Mouse (Mus musculus): Measurements from ENCODE around the gene Sco2.

The Sco2 gene

DNA sequence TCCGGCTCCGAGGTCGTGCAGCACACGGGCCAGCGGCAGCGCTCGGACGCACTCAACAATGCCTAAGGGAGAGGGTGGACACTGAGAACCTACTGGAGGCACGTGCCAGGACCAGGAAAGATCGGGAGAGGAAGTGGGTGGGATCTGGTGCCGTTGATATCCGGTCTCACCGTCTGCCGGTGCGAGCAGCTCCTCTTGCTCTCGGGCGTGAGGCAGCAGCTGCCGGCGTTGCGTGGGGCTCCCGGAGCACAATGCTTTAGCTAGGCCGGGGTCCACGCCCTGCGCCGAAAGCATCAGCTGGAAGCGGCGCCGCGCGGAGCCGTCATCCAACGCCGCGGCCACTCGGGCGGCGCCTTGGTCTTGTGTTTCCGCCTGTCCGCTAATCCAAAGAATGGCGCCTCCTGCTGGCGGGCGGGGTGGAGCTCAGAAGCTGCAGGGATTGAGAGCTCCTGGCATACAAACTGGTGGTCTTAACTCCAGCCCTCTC lies at the start of gene Sco2:
TSS of gene Sco2 (minus strand) at position 85 of the 487 bp plus-strand sequence.
- DNase-seq: peak; percentile 87 to 94

DNA sequence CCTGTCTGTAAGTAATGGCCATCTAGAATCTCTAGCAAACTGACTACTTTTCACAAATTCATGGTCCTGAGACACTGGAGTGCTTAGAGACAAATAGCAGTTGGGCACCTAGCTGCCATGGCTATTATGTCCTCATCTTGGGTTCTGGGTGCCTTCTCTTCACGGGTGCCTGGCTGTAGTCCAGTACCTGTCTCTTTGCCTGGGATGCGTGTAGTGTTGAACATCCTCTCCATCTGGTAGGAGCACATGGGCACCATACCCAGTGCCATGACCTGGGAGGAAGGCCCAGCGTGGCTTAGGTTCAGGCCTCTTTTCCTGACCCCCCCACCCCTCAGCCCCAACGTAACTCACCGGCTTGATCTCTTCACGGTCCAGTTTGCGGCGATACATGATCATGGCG lies 48.3 kb upstream of the Sco2 start:
- no peak for DNase-seq

DNA sequence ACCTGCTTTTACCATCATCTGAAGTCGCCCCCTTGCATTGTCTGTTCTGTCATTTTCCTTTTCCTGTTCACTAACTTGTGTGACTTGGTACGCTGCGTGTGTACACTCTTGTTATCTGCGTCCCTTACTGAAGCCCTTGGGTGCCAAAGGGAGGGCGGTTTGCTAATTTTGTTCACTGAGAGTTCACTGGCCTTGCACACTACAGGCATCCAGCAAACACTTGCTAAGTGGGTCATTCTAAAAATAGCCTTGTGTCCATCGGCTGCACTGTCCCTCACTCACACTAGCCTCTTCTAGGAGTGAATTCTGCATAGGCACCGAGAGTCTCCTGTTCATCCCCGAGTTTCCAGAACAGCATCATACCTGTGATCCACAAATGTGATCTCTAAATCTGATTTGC lies 41.6 kb upstream of the Sco2 start:
- DNase-seq: no peak

DNA sequence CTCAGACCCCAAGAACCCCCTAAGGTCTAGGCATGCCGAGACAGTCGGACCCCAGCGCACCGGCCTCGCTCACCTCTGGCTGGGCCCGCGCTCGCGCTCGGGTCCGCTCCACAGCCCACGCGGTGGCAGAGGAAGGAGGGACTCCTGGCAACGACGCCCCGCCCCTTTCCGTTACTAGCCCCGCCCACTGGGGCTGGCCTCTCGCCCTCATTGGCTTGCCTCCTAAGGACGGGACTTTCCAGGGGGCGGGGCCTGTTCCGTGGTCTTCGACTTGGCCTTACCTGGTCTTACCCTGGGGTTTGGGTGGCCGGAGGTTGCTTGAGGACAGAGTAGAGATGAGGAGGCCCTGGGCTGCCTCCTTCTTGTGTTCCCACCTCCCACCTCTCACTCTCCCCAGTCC lies 36.5 kb upstream of the Sco2 start, which contains the start of gene Syce3:
TSS of gene Syce3 (minus strand) at position 386 of the 400 bp plus-strand sequence.
- DNase-seq: no peak

DNA sequence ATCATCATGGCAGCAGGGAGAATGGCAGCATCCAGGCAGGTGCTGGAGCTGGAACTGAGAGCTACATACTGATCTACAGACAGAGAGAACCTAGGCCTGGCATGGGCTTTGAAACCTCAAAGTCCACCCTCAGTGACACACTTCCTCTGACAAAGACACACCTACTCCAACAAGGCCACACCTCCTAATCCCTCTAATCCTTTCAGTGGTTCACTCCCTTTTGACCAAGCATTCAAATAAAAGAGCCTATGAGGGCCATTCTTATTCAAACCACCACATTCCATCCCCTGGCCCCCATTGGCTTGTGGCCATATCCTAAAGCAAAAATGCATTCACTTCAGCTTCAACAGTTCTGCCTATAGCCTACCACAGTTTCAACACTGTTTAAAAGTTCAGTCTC lies 33.0 kb upstream of the Sco2 start:
- DNase-seq: no peak

DNA sequence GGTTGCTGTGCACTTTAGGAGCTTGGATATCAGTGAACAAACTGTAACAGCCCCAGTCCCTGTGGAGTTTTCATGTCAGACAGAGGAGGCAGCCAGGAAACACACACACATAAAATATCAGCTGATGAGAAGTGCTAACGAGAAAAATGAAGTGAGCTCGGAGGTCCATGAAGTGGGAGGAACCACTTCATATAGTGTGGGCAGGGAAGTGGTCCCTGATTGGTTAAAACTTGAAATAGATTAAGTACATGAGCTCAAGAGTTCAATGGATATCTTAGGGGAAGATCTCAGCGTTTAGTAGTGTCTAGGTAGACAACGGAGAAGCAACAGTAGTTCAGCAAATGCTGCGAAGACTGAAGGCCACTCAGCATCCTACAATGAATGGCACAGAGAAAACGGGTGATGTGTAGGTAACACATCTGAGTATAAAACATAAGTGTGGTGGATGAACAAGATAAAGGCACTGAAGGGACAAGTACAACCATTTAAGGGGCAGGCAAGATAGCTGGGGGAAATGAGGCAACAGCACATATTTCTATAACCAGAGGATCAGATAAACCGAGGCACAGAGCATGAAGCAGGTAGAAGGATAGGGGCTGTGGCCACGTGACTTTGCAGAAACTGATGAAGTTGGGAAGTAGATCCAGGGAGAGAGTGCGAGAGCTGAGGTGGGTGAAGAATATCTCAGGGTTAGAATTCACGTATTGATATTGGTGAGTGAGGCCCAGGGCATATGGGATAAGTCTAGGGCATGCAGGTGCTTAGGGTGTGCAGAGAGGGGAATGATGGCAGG lies 31.4 kb upstream of the Sco2 start:
- DNase-seq: no peak

DNA sequence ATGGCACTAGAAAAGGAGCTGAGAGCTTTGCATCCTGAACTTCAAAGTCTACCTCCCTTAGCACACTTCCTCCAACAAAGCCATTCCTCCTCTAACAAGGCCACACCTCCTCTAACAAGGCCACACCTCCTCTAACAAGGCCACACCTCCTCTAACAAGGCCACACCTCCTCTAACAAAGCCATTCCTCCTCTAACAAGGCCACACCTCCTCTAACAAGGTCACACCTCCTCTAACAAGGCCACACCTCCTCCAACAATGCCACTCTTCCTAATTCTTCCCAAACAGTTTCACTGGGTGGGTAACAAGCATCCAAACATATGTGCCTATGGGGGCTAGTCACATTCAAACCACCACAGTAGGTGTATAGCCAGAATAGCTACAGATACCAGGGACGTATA lies 28.8 kb upstream of the Sco2 start:
- DNase-seq: no peak

DNA sequence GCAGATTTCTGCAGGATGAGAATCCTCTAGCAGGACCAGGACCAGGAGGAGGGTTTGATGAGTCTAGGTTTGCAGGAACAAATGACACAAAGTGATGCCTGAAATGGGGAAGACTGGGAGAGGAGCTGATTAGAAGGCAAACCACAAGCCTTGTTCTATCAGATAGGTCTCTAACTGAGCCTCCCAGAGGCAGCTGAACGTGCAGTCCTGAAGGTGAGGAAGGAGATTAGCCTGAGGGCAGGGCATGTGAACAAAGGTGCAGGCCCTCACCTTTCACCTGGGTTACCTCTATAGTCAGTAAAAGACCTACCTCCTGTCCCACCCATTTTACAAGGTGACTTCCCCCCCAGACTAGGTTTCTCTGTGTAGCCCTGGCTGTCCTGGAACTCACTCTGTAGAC lies 26.1 kb upstream of the Sco2 start:
- no peak for DNase-seq

DNA sequence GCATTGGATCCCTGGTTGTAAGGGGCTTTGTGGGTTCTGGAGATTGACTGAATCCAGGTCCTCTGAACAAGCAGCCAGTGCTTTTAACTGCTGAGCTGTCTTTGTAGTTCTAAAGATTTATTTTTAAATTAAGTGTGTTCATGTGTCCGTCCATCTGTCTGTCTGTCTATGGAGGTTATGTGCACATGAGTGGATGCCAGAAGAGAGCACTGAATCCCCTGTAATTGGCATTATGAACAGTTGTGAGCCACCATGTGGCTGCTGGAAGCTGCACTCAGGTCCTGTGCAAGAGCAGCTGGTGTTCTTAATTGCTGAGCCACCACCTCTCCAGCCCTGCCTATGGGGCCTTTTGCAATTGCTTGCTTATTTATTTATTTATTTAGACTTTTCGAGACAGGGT lies 24.5 kb upstream of the Sco2 start:
- DNase-seq: no peak

DNA sequence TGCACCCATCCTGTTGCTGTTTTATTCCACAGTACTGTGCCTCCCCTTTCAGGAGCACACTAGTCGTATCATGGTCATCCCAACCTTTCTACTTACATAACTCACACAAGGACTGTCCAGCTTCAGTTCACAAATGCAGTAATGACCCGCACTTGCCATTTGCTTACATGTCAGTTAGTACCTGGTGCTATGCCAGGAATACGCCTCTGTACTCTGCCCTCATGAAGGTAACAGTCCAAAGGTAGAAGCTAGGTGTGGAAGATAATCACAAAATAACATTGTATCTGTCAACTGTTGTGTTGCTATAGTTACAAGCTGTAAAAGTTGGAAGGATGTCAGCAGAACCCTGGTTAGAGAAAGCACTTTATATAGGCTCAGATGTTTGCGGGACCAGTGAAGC lies 23.2 kb upstream of the Sco2 start:
- no peak for DNase-seq

DNA sequence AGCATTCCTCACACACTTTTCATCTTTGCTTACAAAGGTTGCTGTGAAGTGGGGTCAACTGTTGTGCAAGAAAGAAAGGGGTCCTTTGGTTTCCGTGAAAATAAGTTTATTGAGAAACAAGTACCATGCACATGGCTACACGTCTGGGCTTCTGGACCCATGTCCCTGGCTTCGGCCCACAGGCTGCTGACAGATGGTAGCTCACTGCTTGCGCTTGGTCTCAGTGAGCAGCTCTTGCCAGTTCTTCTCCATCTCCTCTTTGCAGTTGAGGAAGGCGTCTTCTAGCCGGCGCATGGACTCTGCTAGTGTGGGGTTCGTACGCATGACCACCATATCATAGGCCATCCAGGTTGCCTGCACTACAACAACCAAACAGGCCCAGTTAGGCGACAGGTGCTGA lies 16.4 kb upstream of the Sco2 start:
- no peak for DNase-seq

DNA sequence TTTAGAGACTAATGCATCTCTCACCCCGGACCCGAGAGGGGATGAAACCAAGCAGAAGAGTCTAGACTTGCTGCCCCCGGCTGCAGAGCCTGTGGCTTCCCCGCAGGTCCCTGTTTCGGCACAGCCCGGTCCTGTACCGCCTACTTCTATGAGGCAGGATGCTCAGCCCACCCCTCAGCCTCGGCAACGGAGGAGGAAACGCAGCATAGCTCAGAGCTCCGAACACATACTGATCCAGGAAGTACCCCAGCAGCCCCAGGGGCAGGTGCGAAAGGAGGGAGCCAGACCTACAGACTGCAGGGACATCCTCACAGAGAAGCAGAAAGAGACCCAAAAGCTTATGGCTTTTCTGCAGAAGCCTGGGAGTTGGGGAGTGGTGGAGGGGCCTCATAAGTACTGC lies 13.5 kb upstream of the Sco2 start:
- peak; percentile 57 to 72 for DNase-seq

DNA sequence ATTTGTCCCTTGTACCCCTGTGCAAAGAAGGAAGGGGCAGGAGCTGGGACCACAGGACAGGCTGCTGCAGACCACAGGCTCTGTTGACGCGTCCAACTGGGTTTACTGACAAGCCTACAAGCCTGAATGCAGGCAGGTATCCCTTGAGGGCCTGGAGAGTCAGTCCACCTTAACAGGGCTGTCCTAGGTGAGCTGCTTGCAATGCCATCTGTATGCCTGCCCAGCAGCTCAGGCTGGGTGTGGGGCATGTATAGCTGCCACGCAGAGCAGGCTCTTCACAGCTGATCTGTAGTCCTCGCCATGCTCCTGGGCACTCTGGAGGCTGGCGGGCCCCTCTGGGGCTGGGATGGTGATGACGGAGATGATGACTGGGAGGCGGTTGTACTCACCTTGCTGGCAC lies 11.0 kb upstream of the Sco2 start, which contains the start of gene Klhdc7b:
TSS of gene Klhdc7b (plus strand) at position 301 of the 400 bp plus-strand sequence.
- DNase-seq: no peak

DNA sequence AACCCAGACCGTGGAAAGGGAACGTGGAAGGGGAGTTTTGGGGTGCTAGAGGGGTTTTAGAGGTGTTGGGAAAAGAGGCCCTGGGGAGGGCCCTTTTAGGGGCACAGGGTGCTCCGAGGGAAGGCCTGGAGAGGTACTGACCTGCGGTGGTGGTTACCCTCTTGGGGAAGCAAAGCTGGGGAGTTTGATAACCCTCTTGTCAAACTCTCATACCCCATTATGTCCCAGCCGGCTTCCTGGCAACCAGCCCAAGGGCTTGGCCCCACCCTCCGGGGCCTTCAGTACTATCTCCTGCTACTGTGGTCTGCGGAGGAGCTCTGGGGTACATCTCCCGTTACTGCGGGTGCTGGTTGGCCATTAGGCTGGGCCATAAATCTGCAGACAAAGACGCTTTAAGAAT lies 5.8 kb upstream of the Sco2 start:
- peak; percentile 49 to 58 for DNase-seq

DNA sequence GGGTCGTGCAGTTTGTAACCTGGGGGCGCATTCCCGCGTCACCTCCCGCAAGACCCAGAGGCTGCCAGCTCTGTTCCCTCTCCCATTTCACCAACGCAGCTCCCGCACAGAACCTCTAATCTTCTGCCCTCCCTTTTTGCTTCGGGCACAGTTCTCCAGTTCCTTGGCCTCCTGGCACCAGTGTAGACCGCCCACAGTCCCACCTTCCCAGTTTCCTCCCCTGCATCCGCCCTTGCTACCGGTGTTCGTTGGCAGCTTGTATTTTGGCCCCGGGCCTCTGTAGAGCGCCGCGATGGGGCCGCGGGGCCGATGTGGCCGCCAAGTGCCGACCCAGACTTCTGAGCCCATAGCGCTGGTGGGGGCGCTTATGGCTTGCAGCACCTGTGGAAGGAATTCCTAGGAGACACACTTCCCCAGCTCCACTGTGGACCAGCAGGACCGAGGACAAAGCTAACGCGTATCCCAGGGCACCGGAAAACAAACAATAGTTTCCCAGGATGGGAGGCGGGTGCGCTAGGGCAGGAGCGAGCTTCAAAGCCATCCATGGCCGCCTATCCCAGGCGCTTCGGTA lies 5.3 kb upstream of the Sco2 start, which contains the start of gene Odf3b:
TSS of gene Odf3b (minus strand) at position 452 of the 571 bp plus-strand sequence.
- DNase-seq: peak; percentile 55 to 62

DNA sequence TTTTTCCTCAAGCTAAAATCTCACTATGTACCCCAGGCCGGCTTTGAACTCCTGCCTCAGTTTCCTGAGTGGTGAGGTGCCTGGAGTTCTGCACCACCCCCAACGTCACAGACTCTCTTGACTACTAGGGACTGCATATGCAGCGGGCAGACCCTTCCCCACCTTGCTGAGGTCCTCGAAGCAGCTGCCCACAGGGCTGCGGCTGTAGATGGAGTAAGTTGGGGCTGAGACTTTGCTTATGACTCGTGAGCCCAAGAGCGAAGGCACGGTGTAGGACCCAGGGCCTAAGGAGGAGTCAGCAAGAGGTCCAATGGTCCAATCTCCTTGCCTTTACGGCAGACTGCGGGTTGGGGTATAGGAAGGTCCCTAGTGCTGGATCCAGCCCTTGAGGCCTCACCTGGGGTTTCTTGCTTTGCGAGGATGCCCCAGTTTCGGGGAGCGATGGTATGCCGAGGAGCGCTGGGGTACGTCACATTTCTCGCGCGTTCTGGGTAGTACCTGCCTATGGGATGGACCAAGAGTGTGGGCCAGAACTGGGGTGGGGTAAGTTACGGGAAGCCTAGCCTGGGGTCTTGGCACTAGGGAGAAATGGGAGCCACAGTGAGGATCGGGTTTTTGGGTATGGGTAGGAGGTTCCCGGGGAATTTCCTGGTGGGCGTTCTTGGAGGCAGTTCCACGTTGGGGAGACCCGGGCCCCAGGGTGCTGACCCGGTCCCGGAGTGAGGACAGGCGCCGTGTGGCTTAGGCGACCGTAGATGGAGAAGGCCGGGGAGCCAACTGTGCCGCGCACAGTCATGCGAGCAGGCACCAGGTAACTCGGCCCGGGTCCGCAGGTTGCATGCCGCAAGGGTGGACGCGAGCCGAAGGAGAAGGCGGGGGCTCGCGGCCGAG lies 4.5 kb upstream of the Sco2 start:
- no peak for DNase-seq

DNA sequence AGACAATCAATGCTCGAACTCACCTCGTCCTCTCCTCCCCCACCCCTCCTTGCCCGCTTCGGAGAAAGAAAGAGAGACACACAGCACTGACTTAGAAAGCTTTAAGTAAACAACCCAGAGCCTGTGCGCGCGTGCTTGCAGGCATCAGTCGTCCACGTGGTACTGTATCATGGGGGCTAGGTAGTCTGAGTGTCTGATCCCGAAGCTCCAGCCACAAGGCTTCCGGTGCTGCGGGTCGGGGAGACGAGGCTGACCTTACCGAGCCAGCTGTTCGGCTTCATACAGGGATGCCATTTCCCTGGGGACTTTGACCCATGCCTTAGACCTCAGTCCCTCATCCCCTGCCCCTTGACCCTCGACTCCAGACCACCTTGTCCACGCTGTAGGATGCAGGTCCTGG lies 3.7 kb upstream of the Sco2 start:
- peak in 1 of 2 experiments; percentile 12 for DNase-seq

DNA sequence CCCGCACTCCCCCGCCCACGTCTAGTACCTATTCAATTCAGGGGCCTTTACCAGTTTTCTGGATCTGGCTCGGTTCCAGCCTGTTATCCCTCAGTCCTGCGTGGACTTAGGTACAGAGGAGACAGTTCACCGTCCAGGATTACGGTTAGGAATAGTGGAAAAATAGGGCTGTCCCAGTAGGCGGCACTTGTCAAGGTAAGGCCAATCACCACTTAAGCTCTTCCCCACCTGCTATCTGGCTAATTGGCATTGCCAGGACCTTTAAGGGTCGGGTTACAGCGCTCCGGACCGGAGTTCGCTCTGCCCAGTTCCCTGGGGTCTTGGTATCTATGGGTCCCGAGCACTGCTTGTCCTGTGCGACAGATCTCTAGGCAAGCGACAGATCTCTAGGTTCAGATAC lies 3.3 kb upstream of the Sco2 start, which contains the start of gene Tymp:
TSS of gene Tymp (minus strand) at position 83 of the 400 bp plus-strand sequence.
- DNase-seq: no peak

DNA sequence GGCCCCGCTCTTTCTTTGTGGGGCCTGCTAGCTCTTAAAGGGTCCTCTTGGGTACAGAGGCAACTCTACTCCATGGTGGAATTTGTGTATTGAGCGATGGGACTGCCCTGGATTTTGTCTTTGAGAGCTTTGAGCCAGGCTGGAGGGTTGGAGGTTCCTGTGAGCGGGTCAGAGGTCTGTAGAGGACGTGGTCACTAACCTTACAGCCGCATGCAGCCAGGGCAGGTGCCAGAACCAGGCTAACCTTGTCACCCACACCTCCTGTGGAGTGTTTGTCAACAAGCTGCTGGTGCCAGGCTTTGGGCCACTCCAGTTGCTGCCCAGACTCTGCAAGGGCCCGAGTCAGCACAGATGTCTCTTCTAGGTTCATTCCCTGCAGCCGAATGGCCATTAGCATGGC lies 2.4 kb upstream of the Sco2 start:
- DNase-seq: no peak

DNA sequence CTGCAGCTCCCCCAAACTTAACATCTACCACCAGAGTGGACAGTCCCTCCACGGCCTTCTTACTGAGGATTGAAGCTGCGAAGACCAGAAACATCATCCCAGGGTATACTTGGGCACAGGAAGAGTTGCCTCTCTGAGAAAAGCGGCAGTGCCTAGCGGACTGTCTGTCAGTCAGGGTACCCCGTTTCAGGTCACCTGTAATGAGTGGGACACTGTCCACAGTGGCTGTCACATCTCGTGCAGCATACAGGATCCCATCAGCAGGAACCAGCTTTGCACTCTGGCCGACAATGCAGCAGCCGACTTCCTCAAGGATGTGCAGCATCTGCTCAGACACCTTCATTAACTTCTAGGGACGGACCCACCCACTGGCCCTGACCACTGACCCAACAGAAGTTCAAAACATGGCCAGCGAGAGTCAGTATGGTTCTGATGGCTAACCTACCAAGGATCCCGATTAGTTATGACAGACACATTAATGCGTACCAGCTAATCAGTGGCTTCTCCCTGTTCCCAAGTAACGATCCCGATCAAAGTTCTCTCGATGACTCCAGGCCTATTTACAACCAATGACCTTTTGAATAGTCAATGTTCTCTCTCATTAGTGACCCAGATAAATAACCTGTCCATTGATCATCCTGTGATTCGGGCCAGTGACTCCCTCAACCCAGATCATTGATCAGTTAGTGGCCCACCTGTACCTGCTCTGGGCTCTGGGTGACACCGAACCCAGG lies 1.3 kb upstream of the Sco2 start:
- no peak for DNase-seq

DNA sequence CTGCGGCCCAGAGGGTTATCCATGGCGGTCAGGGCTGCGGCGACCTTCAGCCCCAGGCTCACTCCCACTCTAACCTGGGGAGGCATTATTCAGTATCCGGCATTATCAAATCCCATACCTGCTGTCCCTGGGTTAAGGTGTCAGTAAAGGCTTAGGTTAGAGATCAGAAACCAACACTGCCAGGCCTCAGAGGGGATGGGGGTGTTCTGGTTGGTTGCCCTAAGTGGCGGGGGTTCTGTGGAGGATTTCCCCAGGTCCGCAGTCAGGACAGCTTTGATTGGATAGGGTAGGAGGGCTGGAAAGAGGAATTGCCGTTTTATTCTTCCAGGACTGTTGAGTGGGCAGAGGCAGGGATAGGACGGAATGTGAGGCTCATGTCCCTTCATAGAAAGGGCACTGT lies 694 bp upstream of the Sco2 start:
- no peak for DNase-seq

DNA sequence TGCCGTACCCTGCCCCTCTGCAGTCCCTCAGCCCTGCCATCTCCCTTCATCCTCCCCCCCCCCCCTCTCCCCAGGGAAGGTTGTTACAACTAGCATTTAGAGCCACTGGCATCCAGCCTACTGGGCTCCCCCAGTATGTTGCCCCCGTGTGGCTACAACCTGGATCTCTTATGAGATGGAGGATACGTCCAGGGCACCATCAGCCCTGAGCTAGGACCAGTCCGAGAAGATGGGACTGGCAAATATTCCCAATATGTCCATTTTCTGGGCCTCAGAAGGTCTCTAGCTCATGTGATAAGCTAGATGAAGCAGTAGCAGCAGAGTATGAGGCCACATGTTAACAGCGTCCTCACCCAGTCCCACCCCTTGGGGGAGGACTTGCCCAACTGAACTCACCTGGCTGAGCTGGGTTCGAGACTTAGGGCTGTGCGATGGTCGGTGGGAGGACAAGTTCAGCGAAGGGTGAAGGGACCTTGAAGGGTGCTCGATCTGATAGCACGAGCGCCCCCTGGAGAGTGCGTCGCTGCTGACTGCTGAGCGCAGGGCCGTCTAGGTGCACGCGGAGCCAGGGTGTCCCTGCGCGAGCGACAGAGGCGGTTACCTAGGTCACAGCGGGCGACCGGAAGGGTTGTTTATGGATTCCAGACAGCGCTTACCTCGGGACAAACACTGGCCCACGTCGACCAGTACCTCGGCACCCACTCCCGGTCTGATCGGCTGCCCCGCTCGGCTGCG lies 452 bp downstream of the Sco2 start:
- DNase-seq: peak; percentile 87 to 88

All from thymus, postnatal 36 days (tissue).